In the genomic region with DNA sequence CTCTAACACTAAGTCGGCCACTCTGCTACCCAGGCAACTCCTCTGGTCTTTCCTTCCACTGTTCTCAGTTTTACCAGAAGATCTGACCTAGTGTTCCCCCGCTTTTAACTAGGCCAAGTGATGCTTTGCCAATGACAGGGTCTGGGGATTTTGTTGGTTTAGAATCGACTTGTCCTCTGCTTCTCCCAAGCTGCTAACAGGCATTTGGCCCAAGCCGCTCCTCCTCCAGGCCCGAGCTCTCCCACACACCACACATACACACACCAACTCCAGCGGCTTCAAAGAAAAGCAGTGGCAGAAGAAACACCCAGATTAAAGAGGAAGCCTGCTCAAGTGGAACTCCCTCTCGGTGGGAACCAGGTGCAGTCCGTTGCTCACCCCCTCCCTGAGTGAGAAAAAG, we compare ENCODE assay signal across 12 mouse cellular contexts.
DNase-seq lines count a peak whose midpoint lies in the region; ATAC-seq lines count a peak whose summit lies in the region.
"Had no signal": no experiment of that assay in that cellular context is flagged by ENCODE, and none has a peak within 500 bp of the region (broad histone marks: within the 10 kb centered on the region; RNA-seq: fewer than 3 reads in every experiment).

No protein-coding gene starts in this region.

- DNase-seq in kidney, adult 8-10 months = no peak
- DNase-seq in brain, adult 2 months (ENCODE audit: low read depth, low spot score) = peak; percentile 57
- peak; percentile 55 for DNase-seq in fat pad, adult 2 months (ENCODE audit: extremely low read depth, low read depth, low spot score)
- DNase-seq in ovary, postnatal 36 days (ENCODE audit: low spot score) = peak; percentile 49
- DNase-seq in urinary bladder, postnatal 36 days (ENCODE audit: low spot score in 2 of 2) = no peak
- no peak for DNase-seq in c-Kit-positive CD71-positive TER-119-positive erythroid progenitor cells, embryonic 14.5 days (ENCODE audit: low spot score)
- DNase-seq: cerebellum, postnatal 10 days had no signal

- H3K9me3 ChIP-seq in kidney, embryonic 15.5 days (replicated peaks) = no peaks in the 10 kb centered on the region
- H3K9me3 ChIP-seq: megakaryocyte, embryonic 14.5 days; neural tube, embryonic 15.5 days had no signal

- H3K36me3 ChIP-seq in kidney, embryonic 15.5 days = no peaks in the 10 kb centered on the region
- H3K36me3 ChIP-seq: neural tube, embryonic 15.5 days had no signal

- 17% methylated on average over 8 of the region's 8 CpGs for WGBS in kidney, embryonic 15.5 days

- H3K4me3 ChIP-seq in kidney, embryonic 15.5 days (replicated peaks) = no peak overlapping the region
- H3K4me3 ChIP-seq: megakaryocyte, embryonic 14.5 days; neural tube, embryonic 15.5 days had no signal

- no peak overlapping the region for H3K9ac ChIP-seq in kidney, embryonic 15.5 days
- H3K9ac ChIP-seq: hindbrain, embryonic 14.5 days; neural tube, embryonic 15.5 days had no signal

- no peak overlapping the region for H3K4me2 ChIP-seq in kidney, embryonic 15.5 days
- H3K4me2 ChIP-seq: hindbrain, embryonic 14.5 days; neural tube, embryonic 15.5 days had no signal

- H3K27ac ChIP-seq in kidney, embryonic 15.5 days = peak overlapping the region; percentile 85
- H3K27ac ChIP-seq: hindbrain, embryonic 14.5 days; neural tube, embryonic 15.5 days had no signal

- peak; percentile 63 for ATAC-seq in kidney, embryonic 15.5 days (replicated peaks; ENCODE audit: low FRiP score)
- ATAC-seq: forebrain, embryonic 14.5 days had no signal

- peaks cover 59% of the 10 kb centered on the region for H3K4me1 ChIP-seq in kidney, embryonic 15.5 days

- no peaks in the 10 kb centered on the region for H3K27me3 ChIP-seq in kidney, embryonic 15.5 days
- H3K27me3 ChIP-seq: neural tube, embryonic 15.5 days had no signal

Comparison
In these comparisons a context has a peak if more than half of its experiments do, and no peak if none do; other contexts are left out.
1. DNase-seq: peak in brain, adult 2 months (single experiment), fat pad, adult 2 months (single experiment) and ovary, postnatal 36 days (single experiment); none in kidney, adult 8-10 months (0 of 2), urinary bladder, postnatal 36 days (0 of 2) and c-Kit-positive CD71-positive TER-119-positive erythroid progenitor cells, embryonic 14.5 days (single experiment).